Mouse (Mus musculus): ENCODE results near the gene Dpp6. TPM values are rescaled to one million over a fixed set of nuclear protein-coding genes. Genes with fewer than 3 reads are reported as not detected.

The Dpp6 gene
- polyA plus RNA-seq, 1 experiment from 2014 or later = not detected

DNA sequence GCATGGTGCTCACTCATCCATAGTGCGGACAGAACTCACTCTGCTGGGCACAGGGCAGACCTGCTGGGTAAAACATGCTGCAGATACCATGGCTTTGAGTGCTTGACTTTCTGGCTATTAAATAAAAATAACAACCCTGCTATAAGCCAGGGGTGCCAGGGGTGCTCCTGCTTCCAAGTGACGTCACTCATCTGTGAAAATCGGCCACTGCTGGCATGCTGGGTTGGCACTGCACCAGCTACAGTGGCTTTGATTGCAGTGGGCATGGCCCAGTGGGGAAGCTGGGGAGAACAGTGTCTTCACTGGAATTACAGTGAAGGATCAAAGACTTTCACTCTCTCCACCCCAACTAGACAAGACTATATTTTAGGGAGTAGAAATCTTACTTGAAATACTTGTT, 95.0 kb downstream of the Dpp6 start:
- WGBS (ENCODE audit: missing documents) = 93% methylated on average over 3 of the region's 3 CpGs
- Histone ChIP-seq H3K36me3 (ENCODE audit: inconsistent target) (no peaks in the 10 kb centered on the region), H3K79me2 (ENCODE audit: inconsistent target) (no peaks in the 10 kb centered on the region), H3K4me3 (ENCODE audit: inconsistent target) (no peak overlapping the region), H3K27ac (no peak overlapping the region)

DNA sequence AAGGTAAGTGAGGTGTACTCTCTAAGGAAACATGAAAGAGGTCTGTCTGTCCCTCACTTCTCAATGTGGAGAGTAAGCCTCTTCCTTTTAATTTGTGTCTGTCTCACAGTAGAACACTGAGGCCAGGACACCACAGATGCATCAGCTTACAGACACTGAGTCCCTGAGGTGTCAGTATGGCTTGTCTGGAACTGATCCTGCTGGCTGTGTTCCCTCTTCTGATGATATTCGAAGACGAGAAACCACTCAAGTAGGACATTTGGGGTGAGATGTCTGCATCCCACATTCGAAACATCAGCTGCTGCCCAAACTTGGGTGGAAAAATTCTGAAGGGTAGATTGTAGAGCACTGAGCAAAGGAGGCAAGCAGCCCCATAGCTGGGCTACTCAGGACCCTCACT, 101.8 kb downstream of the Dpp6 start:
- 82% methylated on average over 3 of the region's 3 CpGs for WGBS (ENCODE audit: missing documents)

DNA sequence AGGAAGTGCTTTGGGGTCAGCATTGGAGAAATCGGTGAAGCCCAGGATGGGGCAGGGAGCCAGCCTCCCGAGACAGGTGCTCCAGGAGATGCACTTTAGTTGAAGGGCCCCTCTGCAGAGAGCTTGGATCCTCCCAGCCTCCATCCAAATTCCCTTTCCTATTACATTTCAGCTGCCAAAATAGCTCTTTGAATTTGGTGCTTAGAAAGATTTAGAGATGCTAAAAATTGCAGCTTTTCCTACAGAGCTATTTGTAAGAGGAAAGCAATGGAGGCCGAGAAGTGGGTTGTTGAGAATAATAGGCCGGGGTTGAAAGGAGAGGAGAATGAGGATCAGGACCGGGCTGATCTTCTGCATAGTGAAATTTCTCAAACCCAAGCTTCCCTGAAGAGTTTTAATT, 107.5 kb downstream of the Dpp6 start:
- no peaks in the 10 kb centered on the region for H3K36me3 ChIP-seq (ENCODE audit: inconsistent target)
- no peak overlapping the region for H3K27ac ChIP-seq
- no peaks in the 10 kb centered on the region for H3K79me2 ChIP-seq (ENCODE audit: inconsistent target)
- no peak overlapping the region for H3K4me3 ChIP-seq (ENCODE audit: inconsistent target)
- 88% methylated on average over 5 of the region's 5 CpGs for WGBS (ENCODE audit: missing documents)

More for the DNA sequence above, 101.8 kb downstream of the Dpp6 start:
- H3K27ac ChIP-seq = no peak overlapping the region
- no peak overlapping the region for H3K4me3 ChIP-seq (ENCODE audit: inconsistent target)
- H3K36me3 ChIP-seq (ENCODE audit: inconsistent target) = no peaks in the 10 kb centered on the region
- H3K79me2 ChIP-seq (ENCODE audit: inconsistent target) = no peaks in the 10 kb centered on the region

DNA sequence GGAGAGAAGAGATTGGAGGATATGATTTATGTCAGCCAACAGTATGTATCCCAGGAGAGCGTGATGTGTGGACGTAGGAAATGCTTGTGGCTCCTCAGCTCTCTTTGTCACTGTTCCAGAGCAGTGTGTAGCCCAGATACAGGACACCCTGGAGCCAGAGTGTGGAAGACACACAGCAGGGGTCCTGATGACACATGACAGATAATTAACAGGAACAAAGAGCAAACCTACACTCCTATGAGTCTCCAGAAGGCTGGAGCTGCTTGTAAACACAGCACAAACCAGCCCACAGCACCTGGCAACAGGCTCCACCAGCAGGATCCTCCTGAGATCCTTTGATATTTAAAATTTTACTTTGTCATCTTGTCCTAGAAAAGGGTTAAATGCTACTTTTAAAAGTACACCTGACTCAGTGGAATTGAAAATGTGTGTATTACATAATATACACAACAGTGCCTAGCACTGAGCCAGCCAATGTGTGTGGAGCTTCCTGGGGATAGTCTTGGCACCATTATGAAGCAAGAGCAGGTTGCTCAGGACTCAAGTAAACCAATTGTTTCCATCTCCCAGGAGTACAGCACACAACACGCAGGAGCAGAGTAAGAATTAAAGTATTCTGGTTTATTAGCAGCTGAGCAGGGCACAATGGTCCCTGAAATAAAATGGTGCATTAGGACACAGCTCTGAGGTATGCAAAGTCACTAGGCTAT, 115.6 kb downstream of the Dpp6 start:
- Histone ChIP-seq H3K27ac (no peak overlapping the region), H3K79me2 (ENCODE audit: inconsistent target) (no peaks in the 10 kb centered on the region), H3K36me3 (ENCODE audit: inconsistent target) (no peaks in the 10 kb centered on the region), H3K4me3 (ENCODE audit: inconsistent target) (no peak overlapping the region)
- WGBS (ENCODE audit: missing documents) = 45% methylated on average over 3 of the region's 3 CpGs

DNA sequence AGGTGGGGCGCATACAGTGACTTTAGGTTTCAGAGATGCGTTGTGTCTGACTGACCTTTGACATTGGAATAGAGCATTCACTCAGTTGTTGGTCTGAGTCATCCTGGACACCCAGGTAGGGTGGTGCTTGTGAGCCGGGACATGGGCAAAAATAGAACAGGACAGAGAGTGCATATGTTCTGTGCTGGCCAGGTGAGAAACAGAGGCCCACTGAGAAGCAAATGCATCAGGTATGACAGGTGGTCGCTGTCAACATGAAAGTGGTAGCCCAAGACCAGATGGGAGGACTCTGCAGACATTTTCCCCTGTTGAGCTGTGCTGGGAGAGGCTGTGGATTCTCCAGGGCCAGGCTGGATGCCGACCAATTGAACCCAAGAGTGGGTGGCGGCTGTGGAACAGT, 117.9 kb downstream of the Dpp6 start:
- no peak overlapping the region for H3K27ac ChIP-seq
- no peaks in the 10 kb centered on the region for H3K36me3 ChIP-seq (ENCODE audit: inconsistent target)
- no peaks in the 10 kb centered on the region for H3K79me2 ChIP-seq (ENCODE audit: inconsistent target)
- 80% methylated on average over 6 of the region's 6 CpGs for WGBS (ENCODE audit: missing documents)
- H3K4me3 ChIP-seq (ENCODE audit: inconsistent target) = no peak overlapping the region

DNA sequence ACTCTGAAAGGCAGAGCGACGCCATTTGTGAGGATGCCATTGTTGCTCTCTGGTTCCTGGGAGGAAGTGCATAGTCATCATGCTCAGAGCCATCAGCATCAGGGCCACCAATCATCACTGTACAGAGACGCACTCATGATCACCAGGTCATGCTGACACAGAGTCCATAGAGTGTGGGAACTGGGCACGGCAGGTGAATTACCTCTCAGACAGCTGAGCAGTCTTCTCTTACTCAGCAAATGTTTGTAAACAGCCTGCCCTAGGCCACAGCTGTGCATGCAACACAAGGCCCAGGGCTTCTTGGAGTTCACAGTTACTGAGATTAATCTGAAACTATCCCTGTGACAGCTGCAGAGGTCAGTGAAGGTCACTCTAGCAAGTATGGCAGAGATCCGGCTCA, 124.5 kb downstream of the Dpp6 start:
- Histone ChIP-seq H3K79me2 (ENCODE audit: inconsistent target) (no peaks in the 10 kb centered on the region), H3K36me3 (ENCODE audit: inconsistent target) (no peaks in the 10 kb centered on the region), H3K4me3 (ENCODE audit: inconsistent target) (no peak overlapping the region), H3K27ac (no peak overlapping the region)
- 87% methylated on average over 5 of the region's 5 CpGs for WGBS (ENCODE audit: missing documents)

DNA sequence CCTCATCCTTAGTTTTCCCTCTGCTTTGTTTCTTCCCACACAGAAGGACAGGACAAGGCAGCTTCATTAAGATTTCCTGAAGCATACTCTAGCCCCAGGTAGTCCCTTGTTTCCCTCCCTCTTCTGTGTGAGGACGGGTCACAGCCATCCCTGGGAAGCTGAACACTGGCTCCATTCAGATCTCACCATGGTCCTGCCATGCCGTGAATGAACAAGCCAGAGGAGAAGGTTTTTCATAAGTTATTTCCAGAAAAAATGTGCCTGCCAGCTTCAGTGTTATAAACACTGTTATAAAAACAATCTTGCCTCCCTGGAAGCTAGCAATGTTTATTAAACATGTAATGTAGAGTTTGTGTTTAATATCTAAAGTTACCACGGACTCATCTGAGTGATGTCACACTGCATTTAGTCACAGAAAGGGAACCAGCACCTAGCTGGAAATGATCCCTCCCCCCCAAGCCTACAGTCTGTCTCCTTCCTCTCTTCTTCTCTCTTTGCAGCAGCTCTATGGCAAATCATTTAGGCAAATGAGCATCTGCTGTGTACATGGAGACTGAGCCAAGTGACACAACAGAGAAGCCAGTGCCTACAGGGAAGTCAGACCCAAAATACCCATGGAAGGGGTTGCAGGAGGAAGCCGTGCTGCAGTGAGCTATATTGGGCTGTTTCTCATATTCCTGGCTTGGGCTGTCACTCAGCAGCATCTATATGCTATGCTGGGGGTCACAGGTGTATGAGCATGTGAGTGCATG, 128.3 kb downstream of the Dpp6 start:
- WGBS (ENCODE audit: missing documents) = 76% methylated on average over 4 of the region's 4 CpGs
- H3K27ac ChIP-seq = no peak overlapping the region
- no peaks in the 10 kb centered on the region for H3K36me3 ChIP-seq (ENCODE audit: inconsistent target)
- H3K79me2 ChIP-seq (ENCODE audit: inconsistent target) = no peaks in the 10 kb centered on the region
- no peak overlapping the region for H3K4me3 ChIP-seq (ENCODE audit: inconsistent target)

DNA sequence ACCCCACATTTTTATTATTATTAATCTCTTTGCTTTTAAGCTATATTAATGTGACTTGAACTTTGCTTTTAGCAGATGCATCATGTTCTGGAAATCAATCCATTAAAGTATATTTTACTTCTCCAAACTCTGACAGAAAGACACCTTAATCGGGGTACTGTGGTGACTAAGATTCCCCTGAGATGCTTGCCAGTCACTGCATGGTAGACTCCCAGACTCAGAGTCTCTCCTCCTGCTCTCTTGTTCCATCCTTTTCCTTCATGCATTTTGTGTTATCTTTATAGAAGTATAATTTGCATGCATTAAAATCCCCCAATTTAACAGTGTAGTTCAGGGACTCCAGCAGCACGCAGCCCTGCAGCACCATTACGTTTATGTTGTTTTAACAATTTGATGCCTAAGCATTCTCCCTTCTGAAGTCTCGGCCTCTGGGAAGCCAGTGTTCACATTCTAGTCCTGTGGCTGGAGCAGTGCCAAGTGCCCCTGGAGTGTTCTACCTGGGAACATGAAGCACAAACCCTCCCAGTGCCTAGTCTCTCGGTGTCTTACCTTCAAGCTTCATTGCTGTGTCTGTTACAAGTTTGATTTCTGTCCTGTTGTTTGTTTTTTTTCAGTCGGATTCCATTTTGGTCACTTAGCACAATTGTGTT, 153.1 kb downstream of the Dpp6 start:
- Histone ChIP-seq H3K79me2 (ENCODE audit: inconsistent target) (no peaks in the 10 kb centered on the region), H3K36me3 (ENCODE audit: inconsistent target) (no peaks in the 10 kb centered on the region), H3K4me3 (ENCODE audit: inconsistent target) (no peak overlapping the region), H3K27ac (no peak overlapping the region)
- WGBS (ENCODE audit: missing documents) = 76% methylated on average over 6 of the region's 6 CpGs

DNA sequence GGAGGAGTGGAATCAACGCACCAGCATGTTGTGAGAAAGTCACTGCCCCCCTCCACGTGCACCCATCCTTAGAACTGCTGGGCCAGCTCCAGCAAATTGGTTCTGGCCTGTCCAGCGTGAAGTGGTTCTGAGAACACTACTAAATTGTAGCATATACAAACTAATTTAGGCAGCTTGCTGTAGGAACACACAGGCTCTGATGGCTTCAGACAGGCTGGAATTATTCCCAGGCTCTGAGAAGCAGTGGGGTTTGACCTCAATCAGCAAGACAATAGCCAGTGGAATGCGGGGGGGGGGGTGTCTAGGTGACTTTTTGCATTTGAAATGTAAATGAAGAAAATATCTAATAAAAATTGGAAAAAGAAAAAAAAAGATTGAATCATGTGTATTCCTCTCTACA, 156.2 kb downstream of the Dpp6 start:
- no peak overlapping the region for H3K27ac ChIP-seq
- 72% methylated on average over 4 of the region's 4 CpGs for WGBS (ENCODE audit: missing documents)
- no peaks in the 10 kb centered on the region for H3K36me3 ChIP-seq (ENCODE audit: inconsistent target)
- no peak overlapping the region for H3K4me3 ChIP-seq (ENCODE audit: inconsistent target)
- H3K79me2 ChIP-seq (ENCODE audit: inconsistent target) = no peaks in the 10 kb centered on the region

DNA sequence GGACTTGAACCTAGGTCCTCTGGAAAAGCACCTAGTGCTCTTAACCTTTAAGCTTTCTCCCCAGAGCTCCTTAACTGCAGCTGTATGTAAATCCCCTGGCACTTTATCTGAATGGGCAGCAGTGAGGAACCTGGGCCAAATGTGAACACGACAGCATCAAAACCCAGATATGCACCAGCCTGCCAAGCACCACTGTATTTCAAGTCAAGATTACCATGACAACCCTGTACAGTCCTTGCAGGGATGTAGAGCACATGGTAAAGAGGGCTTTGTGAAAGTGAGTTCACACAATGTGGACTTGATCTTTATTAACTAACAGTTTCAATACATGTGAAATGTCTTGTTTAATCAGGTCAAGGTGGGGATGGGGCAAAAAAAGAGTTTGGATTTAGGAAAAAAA, 162.3 kb downstream of the Dpp6 start:
- Histone ChIP-seq H3K79me2 (ENCODE audit: inconsistent target) (no peaks in the 10 kb centered on the region), H3K27ac (no peak overlapping the region), H3K36me3 (ENCODE audit: inconsistent target) (no peaks in the 10 kb centered on the region), H3K4me3 (ENCODE audit: inconsistent target) (no peak overlapping the region)
- WGBS (ENCODE audit: missing documents) = 100% methylated on average over 1 of the region's 1 CpGs

DNA sequence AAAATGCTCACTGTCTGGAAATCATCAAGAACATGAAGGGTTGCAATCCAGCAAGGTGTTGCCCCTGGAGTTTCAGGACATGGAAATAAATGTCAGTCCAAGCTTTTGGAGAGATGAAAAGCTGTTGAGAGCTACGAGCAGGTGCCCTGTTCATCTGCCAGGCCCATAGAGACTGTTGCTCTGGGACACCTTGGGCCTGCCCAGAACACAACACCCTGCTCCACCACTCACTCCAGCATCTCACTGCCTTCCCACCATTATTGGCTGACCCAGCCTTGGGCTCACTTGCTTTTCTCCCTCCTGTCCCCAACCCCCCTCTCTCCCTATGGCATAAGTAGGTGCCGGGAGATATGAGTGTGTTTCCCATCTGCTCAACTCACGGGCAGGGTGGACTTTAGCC, 162.8 kb downstream of the Dpp6 start:
- no peaks in the 10 kb centered on the region for H3K36me3 ChIP-seq (ENCODE audit: inconsistent target)
- H3K27ac ChIP-seq = no peak overlapping the region
- H3K4me3 ChIP-seq (ENCODE audit: inconsistent target) = no peak overlapping the region
- 71% methylated on average over 3 of the region's 3 CpGs for WGBS (ENCODE audit: missing documents)
- H3K79me2 ChIP-seq (ENCODE audit: inconsistent target) = no peaks in the 10 kb centered on the region

DNA sequence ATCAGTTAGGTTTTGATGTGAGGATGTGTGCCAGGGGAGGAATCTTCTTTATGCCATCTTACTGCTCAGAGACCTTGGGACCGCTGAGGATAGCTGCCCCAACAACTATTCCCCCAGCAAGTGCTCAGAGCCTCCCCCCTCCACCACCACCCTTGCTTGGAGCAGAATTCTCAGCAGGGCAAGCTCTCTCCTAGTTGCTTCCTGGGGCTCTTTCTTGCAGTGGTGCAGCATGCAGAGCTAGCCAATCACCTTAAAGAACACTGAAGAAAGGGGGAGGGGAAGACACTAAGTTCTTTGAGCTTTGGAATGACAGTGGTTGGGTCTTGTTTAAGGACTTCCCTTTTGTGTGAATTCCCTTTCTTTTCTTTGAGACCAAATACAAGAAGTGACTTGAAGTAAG, 168.1 kb downstream of the Dpp6 start:
- no peaks in the 10 kb centered on the region for H3K36me3 ChIP-seq (ENCODE audit: inconsistent target)
- H3K79me2 ChIP-seq (ENCODE audit: inconsistent target) = no peaks in the 10 kb centered on the region
- WGBS (ENCODE audit: missing documents) = 33% methylated on average over 1 of the region's 1 CpGs
- no peak overlapping the region for H3K27ac ChIP-seq
- no peak overlapping the region for H3K4me3 ChIP-seq (ENCODE audit: inconsistent target)

DNA sequence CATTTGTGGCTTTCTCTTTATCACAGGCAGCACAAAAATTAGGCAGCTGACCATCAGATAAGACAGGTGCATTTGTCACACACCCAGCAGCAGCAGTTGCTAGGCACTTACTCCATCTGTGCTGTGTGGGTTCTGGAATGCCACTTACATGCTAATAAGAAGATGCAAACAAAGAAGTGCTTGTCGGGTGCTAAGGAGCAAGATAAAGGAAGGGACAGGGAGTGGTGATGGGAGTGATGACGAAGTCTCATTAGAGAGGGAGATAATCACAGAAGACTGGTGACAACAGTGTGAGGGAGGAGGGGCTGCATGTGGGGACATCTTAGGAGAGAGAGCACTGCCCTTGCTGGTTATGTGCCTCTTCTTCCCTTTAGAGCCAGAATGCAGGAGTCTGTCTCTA, 174.6 kb downstream of the Dpp6 start:
- Histone ChIP-seq H3K36me3 (ENCODE audit: inconsistent target) (no peaks in the 10 kb centered on the region), H3K27ac (no peak overlapping the region), H3K4me3 (ENCODE audit: inconsistent target) (no peak overlapping the region), H3K79me2 (ENCODE audit: inconsistent target) (no peaks in the 10 kb centered on the region)
- WGBS (ENCODE audit: missing documents) = 64% methylated on average over 2 of the region's 2 CpGs

DNA sequence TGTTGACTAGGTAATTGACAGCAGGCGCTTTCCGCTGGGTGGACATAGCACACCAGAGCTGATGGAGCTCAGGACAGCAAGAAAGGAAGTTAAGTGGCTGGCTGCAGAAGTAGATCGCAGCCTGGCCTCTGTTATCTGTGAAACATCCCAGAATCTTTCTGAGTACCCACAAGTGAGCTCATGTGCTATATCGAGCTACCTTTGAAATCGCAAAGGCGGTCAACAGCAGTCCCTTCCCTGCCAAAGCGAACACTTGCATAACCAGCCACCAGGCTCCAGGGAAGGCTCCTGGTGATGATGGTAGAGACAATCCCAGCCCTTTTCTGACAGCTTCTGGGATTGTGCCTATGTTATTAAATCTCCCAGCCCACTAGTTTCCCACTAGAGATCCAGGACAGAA, 186.5 kb downstream of the Dpp6 start:
- Histone ChIP-seq H3K27ac (no peak overlapping the region), H3K36me3 (ENCODE audit: inconsistent target) (no peaks in the 10 kb centered on the region), H3K4me3 (ENCODE audit: inconsistent target) (no peak overlapping the region), H3K79me2 (ENCODE audit: inconsistent target) (no peaks in the 10 kb centered on the region)
- 89% methylated on average over 7 of the region's 7 CpGs for WGBS (ENCODE audit: missing documents)

DNA sequence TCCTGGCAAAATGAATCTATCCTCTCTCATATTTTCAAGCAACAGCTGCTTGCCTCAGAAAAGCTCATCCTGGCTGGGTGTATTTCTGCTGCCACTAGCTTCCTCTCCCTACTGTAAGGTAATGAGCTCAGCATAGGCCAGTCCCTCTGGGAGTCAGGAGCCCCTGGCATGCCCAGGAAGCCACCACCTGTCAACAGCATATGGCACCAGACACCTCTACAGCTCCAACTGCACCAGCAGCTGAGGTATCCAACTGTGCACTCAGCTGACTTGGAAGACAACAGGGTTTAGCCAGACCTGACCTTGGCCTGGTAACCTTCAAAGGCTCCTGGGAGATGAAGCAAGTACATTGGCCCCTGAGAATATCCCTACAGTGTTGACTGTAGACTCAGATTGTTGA, 192.2 kb downstream of the Dpp6 start:
- Histone ChIP-seq H3K79me2 (ENCODE audit: inconsistent target) (no peaks in the 10 kb centered on the region), H3K36me3 (ENCODE audit: inconsistent target) (no peaks in the 10 kb centered on the region), H3K27ac (no peak overlapping the region), H3K4me3 (ENCODE audit: inconsistent target) (no peak overlapping the region)
